Mouse (Mus musculus) hindbrain, postnatal 0 days (tissue): ENCODE data around the gene Ostm1. TPM values are rescaled to one million over a fixed set of nuclear protein-coding genes. Genes with fewer than 3 reads are reported as not detected.
A peak's percentile ranks its signal among the peaks of the same experiment; 100 is the strongest.

Experiments
- ATAC-seq: fragments of 200-750 bp; cut with Nextera tagmentation; 2 replicates; pipeline ENCODE4 v1.8.0; 2017; ENCODE audit warnings: mild to moderate bottlenecking, moderate TSS enrichment, moderate library complexity
- DNase-seq: peaks from one replicate; pipeline ENCODE4 v3.0.0-alpha.2; 2015; ENCODE audit warnings: low spot score
- H3K27ac ChIP-seq: fragments of 300-500 bp; sonication (generic); 2 replicates; pipeline ENCODE4 v1.5.1; 2014; ENCODE audit warnings: mild to moderate bottlenecking
- H3K27me3 ChIP-seq: fragments of 300-500 bp; sonication (generic); 2 replicates; pipeline ENCODE4 v1.6.1; 2014; ENCODE audit warnings: low read length, mixed read lengths; ENCODE audit not compliant: insufficient read depth
- H3K36me3 ChIP-seq: fragments of 300-500 bp; sonication (generic); 2 replicates; pipeline ENCODE4 v1.6.1; 2014; ENCODE audit warnings: low read length, mixed read lengths; ENCODE audit not compliant: insufficient read depth
- H3K4me1 ChIP-seq: fragments of 300-500 bp; sonication (generic); 2 replicates; pipeline ENCODE4 v1.6.1; 2014; ENCODE audit warnings: antibody characterized with exemption, low read length, mixed read lengths; ENCODE audit not compliant: insufficient read depth
- H3K4me2 ChIP-seq: fragments of 300-500 bp; sonication (generic); 2 replicates; pipeline ENCODE4 v1.6.1; 2014; ENCODE audit warnings: low read depth, mild to moderate bottlenecking, low read length, moderate library complexity, mixed read lengths
- H3K4me3 ChIP-seq: fragments of 300-500 bp; sonication (generic); 2 replicates; pipeline ENCODE4 v1.5.1; 2014; ENCODE audit warnings: low read length
- H3K9ac ChIP-seq: fragments of 300-500 bp; sonication (generic); replicated peaks from 2 replicates; pipeline ENCODE4 v1.6.1; 2014; ENCODE audit warnings: mild to moderate bottlenecking, low read length, moderate library complexity, mixed read lengths
- H3K9me3 ChIP-seq: fragments of 300-500 bp; sonication (generic); 2 replicates; pipeline ENCODE4 v1.6.1; 2016; ENCODE audit warnings: low read length, mixed read lengths
- CTCF ChIP-seq: IDR thresholded peaks from 2 replicates; pipeline ENCODE4 v1.5.1; 2016; ENCODE audit warnings: antibody characterized with exemption, control low read depth, low read depth
- WGBS: fragments of 180-500 bp; shearing (Covaris S2); extraction: QIAGEN DNeasy Blood & Tissue Kit; methylation state at CpG from one replicate; pipeline ENCODE4 v1.1.7; 2014; 5-methylcytosine and 5-hydroxymethylcytosine counted together
- polyA plus RNA-seq: library from polyadenylated mRNA; unstranded; fragments of >200 nt; fragmentation: Nextera tagmentation; extraction: Ambion mirVana; gene quantifications from 2 replicates; pipeline ENCODE4 v1.2.1, GENCODE M21; 2015
- total RNA-seq: library from RNA; depleted of rRNA; stranded (reverse); fragments of >200 nt; gene quantifications from 2 replicates; pipeline ENCODE4 v1.2.3, GENCODE M21; 2014

Ostm1 gene
- total and polyA plus RNA-seq, 2 experiments from 2014 or later: 36.8 to 43.1 TPM

DNA sequence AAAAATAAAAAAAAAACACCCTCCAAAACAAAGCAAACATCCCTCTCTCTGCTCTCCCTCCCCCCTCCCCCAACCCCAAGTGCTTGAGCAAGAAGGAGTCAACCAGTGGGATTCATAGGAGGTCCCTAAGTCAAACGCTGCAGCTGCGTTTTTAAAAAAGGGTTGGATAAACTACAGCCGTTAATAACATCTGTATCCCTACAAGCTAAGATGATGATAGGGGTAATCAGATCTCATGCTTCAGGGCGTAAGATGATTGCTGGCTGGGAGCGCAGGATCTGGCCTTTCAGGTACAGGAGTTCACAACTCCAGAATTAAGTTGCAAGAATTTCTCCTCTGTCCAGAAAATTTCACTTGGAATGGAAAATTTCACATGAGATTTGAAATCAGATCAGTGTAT, 5.9 kb downstream of the Ostm1 start:
- no peaks in the 10 kb centered on the region for H3K36me3 ChIP-seq
- no peak overlapping the region for H3K4me2 ChIP-seq
- peaks cover 87% of the 10 kb centered on the region for H3K27me3 ChIP-seq
- no peak for DNase-seq
- 2% methylated on average over 5 of the region's 5 CpGs for WGBS
- TF ChIP-seq CTCF: no peak
- no peaks in the 10 kb centered on the region for H3K4me1 ChIP-seq
- H3K4me3 ChIP-seq: no peak overlapping the region
- no peak overlapping the region for H3K27ac ChIP-seq
- H3K9me3 ChIP-seq: no peaks in the 10 kb centered on the region
- H3K9ac ChIP-seq: no peak overlapping the region
- ATAC-seq: no peak

DNA sequence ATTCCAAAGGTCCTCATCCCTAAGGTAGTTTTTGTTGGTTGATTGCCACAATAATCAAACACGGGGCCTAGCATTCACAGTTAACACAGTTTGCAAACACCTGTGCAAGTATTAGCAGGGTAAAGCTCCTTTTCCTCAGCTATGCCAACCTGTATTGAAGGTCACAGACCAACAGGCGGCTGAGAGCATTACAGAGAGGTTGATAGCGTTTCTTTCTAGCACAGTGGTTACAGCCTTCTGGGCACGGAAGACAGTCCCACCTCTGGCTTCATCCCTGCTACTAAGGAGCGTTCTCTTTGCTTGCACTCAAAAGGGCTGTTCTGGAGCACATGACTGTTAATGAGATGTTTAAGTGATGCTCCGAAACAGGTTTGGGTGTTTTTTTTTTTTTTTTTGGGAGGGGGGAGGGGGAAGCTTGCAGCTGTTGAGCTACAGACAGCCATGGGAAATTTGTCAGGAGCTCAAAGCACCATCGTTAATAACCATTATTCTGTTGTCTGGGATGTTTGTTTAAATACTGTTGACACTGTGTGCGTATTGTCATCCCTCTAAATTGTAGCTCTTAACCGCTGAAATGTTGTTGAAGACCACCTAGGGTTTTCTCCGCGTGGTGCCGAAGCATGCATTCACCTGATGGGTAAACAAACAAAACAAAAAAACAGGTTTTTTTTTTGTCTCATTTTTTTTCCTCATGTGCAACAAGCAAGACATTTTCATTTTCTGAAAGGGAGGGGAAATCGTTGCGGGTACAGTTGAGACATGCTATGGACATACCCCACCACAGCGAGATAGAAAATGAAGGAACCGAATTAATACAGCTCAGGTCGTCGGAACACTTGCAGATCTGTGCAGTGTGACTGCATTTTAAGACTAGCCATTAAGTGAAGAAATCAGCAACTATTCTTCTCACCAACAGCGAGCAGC, 6.9 kb downstream of the Ostm1 start:
- Histone ChIP-seq H3K36me3 (no peaks in the 10 kb centered on the region), H3K4me2 (no peak overlapping the region), H3K4me1 (no peaks in the 10 kb centered on the region), H3K27ac (no peak overlapping the region), H3K9ac (no peak overlapping the region), H3K27me3 (peaks cover 82% of the 10 kb centered on the region), H3K9me3 (no peaks in the 10 kb centered on the region), H3K4me3 (no peak overlapping the region)
- DNase-seq (no peak), ATAC-seq (no peak)
- WGBS: 1% methylated on average over 19 of the region's 19 CpGs
- TF ChIP-seq CTCF: no peak

DNA sequence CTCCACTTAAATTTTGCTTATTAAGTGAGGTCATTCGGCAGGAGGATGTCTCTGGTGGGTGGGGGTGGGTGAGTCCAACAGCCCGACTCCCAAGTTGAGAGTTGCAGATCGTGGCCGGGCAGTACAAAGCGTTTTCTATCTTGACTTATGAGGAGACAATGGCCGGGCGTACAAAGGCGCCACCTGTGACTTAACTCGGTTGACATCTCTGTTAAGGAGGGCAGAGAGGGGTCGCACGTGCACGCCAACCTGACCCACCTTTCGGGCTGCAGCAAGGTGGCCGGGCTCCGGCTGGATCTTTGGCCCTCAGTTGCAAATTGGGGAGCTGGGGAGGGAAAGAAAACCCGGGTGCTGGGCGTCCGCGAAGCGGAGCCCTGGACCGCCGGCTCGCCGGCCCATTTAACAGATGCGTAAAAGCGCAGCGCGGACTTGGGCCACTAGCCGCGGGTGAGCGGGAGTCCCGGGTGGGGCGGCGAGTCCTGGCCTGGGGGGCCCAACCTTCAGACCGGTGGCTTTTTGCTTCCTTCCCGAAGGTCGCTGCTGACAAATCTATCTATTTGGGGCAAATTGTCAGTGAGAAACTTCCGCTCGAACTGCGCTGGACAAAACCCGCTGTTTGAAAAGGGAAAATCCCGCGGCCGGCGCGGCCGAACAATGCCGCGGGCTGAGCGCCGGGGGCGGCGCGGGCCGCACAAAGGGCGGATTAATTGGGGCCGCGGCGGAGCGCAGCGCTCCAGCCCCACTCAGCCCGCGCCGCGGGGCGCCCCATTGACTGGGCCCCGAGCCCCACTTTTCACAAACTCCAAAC, 7.8 kb downstream of the Ostm1 start:
- Histone ChIP-seq H3K36me3 (no peaks in the 10 kb centered on the region), H3K27me3 (peaks cover 80% of the 10 kb centered on the region), H3K27ac (no peak overlapping the region), H3K4me1 (no peaks in the 10 kb centered on the region), H3K9me3 (no peaks in the 10 kb centered on the region), H3K9ac (no peak overlapping the region), H3K4me3 (peak overlapping the region; percentile 18), H3K4me2 (peak overlapping the region; percentile 43)
- no peak for TF ChIP-seq CTCF
- WGBS: under 1% methylated on average over 67 of the region's 67 CpGs
- ATAC-seq: no peak
- DNase-seq: no peak

DNA sequence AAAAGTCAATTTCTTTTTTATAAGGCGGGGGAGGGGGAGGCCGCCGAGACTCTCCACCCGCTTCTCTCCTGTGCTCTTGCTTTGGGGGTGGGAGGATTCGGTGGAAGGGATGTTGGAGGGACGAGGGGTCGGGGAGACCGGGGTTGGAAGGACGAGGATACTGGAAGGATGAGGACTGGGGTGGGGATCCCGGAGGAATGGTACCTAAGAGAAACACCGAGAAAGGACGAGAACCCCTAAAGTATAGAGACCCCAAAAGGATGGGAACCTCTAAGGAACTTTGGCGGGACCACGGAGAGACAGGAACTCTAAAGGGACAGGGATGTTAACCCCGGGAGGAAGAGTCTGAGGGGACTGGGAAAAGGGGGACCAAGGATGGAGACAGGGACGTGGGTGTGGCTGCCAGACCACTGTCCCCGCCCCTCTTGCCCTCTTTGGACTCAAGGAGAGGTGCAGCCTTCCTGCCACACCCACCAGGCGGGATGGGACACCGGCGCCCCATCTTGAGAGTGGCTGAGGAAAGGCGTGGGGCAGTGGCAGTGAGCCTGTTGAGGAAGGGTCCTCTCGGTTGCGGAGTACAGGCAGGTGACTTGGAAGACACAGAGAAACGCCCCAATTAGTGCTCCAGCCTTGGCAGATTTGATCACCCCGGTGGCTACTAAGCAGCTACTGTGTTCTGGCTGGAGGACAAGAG, 8.5 kb downstream of the Ostm1 start:
- DNase-seq: no peak
- Histone ChIP-seq H3K4me3 (peak overlapping the region; percentile 18), H3K9me3 (no peaks in the 10 kb centered on the region), H3K4me1 (no peaks in the 10 kb centered on the region), H3K4me2 (peak overlapping the region; percentile 43), H3K27me3 (peaks cover 78% of the 10 kb centered on the region), H3K9ac (no peak overlapping the region), H3K27ac (no peak overlapping the region), H3K36me3 (no peaks in the 10 kb centered on the region)
- no peak for TF ChIP-seq CTCF
- no peak for ATAC-seq
- 2% methylated on average over 25 of the region's 25 CpGs for WGBS

DNA sequence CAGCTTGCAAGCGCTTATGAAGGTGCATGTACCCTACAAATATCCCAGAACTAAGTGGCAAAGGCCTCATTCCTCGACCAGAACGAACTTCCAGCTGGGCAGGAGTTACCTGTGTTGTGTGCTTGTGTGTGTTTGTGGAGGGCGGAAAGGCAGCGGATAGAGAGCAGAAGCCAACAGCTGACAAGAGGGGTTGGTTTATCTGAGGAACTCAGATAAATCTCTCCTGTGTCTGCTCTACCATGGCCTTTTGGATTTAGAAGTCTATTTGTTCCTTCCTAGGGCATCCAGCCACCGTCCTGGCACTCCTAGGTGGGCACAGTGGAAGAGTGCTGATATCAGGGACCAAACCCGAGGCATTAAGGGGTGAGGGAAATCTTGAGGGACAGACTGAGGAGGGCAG, 9.6 kb downstream of the Ostm1 start:
- WGBS: 26% methylated on average over 7 of the region's 7 CpGs
- Histone ChIP-seq H3K9ac (no peak overlapping the region), H3K36me3 (no peaks in the 10 kb centered on the region), H3K27me3 (peaks cover 74% of the 10 kb centered on the region), H3K9me3 (no peaks in the 10 kb centered on the region), H3K4me3 (no peak overlapping the region), H3K4me1 (no peaks in the 10 kb centered on the region), H3K27ac (no peak overlapping the region), H3K4me2 (no peak overlapping the region)
- ATAC-seq (no peak), DNase-seq (no peak)
- no peak for TF ChIP-seq CTCF

DNA sequence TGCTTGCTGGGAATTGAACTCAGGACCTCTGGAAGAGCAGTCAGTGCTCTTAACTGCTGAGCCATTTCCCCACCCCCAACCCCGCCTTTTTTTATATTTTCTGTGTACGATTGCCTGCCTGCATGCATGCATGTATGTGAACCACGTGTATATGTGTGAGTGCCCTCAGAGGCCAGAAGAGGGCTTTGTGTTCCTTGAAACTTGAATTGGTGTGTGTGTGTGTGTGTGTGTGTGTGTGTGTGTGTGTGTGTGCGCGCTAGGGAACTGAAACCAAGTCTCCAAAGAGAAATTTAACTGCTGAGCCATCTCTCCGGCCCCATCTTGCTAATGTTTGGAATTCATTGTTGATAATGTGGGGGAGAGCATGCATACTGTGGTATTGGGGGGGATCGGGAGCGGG, 15.0 kb downstream of the Ostm1 start:
- DNase-seq (no peak), ATAC-seq (no peak)
- no peak for TF ChIP-seq CTCF
- no peak overlapping the region for H3K4me3 ChIP-seq
- H3K9me3 ChIP-seq: no peaks in the 10 kb centered on the region
- no peaks in the 10 kb centered on the region for H3K36me3 ChIP-seq
- H3K9ac ChIP-seq: no peak overlapping the region
- 79% methylated on average over 8 of the region's 8 CpGs for WGBS
- no peaks in the 10 kb centered on the region for H3K4me1 ChIP-seq
- H3K4me2 ChIP-seq: no peak overlapping the region
- peaks cover 31% of the 10 kb centered on the region for H3K27me3 ChIP-seq
- no peak overlapping the region for H3K27ac ChIP-seq
